12 mouse cellular contexts compared by ENCODE assay signal in the genomic region with DNA sequence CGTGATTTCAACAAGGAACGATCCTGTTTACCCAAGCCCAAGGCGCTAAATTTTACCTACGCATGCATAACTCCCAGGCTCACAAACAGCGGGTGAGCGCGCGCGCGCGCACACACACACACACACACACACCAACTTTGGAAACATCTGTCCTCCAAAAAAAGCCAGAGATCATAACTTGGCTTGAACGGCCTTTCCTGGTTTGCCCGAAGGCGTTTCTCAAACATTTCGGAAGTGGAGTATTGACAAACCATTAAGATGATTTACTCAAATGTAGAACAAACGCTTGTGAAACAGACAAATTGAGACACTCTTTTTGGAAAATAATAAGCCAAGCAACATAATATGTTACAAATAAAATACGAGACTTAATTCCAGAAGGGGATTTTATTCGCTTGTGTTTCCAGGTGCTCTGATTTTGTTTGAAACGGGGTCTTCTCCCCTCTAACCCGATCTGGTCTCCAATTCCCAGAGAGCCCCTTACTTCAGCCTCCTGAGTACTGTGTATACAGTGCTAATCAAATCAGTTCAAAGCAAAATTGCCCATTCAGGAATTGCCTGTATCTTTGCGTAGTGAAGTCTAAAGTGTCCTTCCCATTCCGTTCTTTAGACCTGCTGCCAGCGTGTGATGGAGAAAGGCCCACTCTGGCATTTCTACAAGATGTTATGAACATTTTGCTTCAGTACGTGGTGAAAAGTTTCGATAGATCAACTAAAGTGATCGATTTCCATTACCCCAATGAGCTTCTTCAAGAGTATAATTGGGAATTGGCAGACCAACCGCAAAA. TPM values are rescaled to one million over a fixed set of nuclear protein-coding genes. Genes with fewer than 3 reads are reported as not detected.
DNase-seq lines count a peak whose midpoint lies in the region; ATAC-seq lines count a peak whose summit lies in the region.
"Had no signal": no experiment of that assay in that cellular context is flagged by ENCODE, and none has a peak within 500 bp of the region (broad histone marks: within the 10 kb centered on the region; RNA-seq: fewer than 3 reads in every experiment).

No protein-coding gene starts in this region.

- H3K9me3 ChIP-seq in hindbrain, embryonic 11.5 days (ENCODE audit: control insufficient read depth, low read length): no peaks in the 10 kb centered on the region
- H3K9me3 ChIP-seq in midbrain, embryonic 15.5 days: no peaks in the 10 kb centered on the region

- H3K27me3 ChIP-seq in hindbrain, embryonic 11.5 days (ENCODE audit: control insufficient read depth, insufficient read depth, low read length): peaks cover 72% of the 10 kb centered on the region
- H3K27me3 ChIP-seq in midbrain, embryonic 15.5 days (replicated peaks): peaks cover 42% of the 10 kb centered on the region

- no peak for ATAC-seq in hindbrain, embryonic 11.5 days (ENCODE audit: low FRiP score)
- ATAC-seq in midbrain, embryonic 15.5 days (replicated peaks): no peak

- DNase-seq in ZHBTc4 (ENCODE audit: low read depth, low spot score): peak; percentile 33
- DNase-seq in embryo, embryonic 9.5 days (ENCODE audit: extremely low spot score): peak; percentile 38
- peak; percentile 57 for DNase-seq in hindbrain, embryonic 11.5 days (ENCODE audit: low spot score)
- no peak for DNase-seq in layer of hippocampus, postnatal 14 days (ENCODE audit: low spot score in 2 of 2)
- no peak for DNase-seq in spleen, postnatal 10 days (ENCODE audit: low spot score in 2 of 2)
- no peak for DNase-seq in right cerebral cortex, postnatal 4 days
- DNase-seq: adrenal gland, postnatal 25 days; lung, embryonic 14.5 days had no signal

- peak overlapping the region; percentile 41 for H3K4me3 ChIP-seq in hindbrain, embryonic 11.5 days (ENCODE audit: low read depth, low read length)
- peak overlapping the region; percentile 54 for H3K4me3 ChIP-seq in midbrain, embryonic 15.5 days
- H3K4me3 ChIP-seq: myocyte had no signal

- no peaks in the 10 kb centered on the region for H3K36me3 ChIP-seq in hindbrain, embryonic 11.5 days (ENCODE audit: control insufficient read depth, insufficient read depth, low read length)
- no peaks in the 10 kb centered on the region for H3K36me3 ChIP-seq in midbrain, embryonic 15.5 days (replicated peaks)

- WGBS in hindbrain, embryonic 11.5 days: 3% methylated on average over 27 of the region's 27 CpGs
- WGBS in midbrain, embryonic 15.5 days: 3% methylated on average over 27 of the region's 27 CpGs

- H3K4me2 ChIP-seq in hindbrain, embryonic 11.5 days (replicated peaks; ENCODE audit: low read depth, low read length): peak overlapping the region; percentile 69
- H3K4me2 ChIP-seq in midbrain, embryonic 15.5 days: peak overlapping the region; percentile 85

- H3K9ac ChIP-seq in hindbrain, embryonic 11.5 days (ENCODE audit: low read depth, low read length): peak overlapping the region; percentile 61; the same call in 1 of the 2 replicates
- peak overlapping the region; percentile 63 for H3K9ac ChIP-seq in midbrain, embryonic 15.5 days
- H3K9ac ChIP-seq: lung, embryonic 14.5 days had no signal

- H3K4me1 ChIP-seq in hindbrain, embryonic 11.5 days (replicated peaks; ENCODE audit: control insufficient read depth, insufficient read depth, low read length): peaks cover 15% of the 10 kb centered on the region
- H3K4me1 ChIP-seq in midbrain, embryonic 15.5 days: peaks cover 38% of the 10 kb centered on the region

- H3K27ac ChIP-seq in hindbrain, embryonic 11.5 days (ENCODE audit: low read depth, low read length): no peak overlapping the region
- H3K27ac ChIP-seq in midbrain, embryonic 15.5 days: peak overlapping the region; percentile 91

RNA-seq across cellular contexts. Expression of a gene that starts 2.4 kb away (rescaled TPM):
- 22.7 and 25.5 TPM in 2 replicates for polyA plus RNA-seq in hindbrain, embryonic 11.5 days (2014; fragmentation: Nextera tagmentation; extraction: Ambion mirVana)
- 62.8 and 72.5 TPM in 2 replicates for polyA plus RNA-seq in midbrain, embryonic 15.5 days (2015; fragmentation: Nextera tagmentation; extraction: Ambion mirVana)
- total RNA-seq in layer of hippocampus, postnatal 14 days (2021): 10 to 100 TPM; 79.7 to 92.5 TPM
- total RNA-seq: adrenal gland, postnatal 25 days had no signal
- polyA plus RNA-seq: myocyte; spleen, adult 2 months; urinary bladder, adult 2 months had no signal

Comparison
In these comparisons a context has a peak if more than half of its experiments do, and no peak if none do; other contexts are left out.
1. DNase-seq: peak in ZHBTc4 (single experiment), embryo, embryonic 9.5 days (single experiment) and hindbrain, embryonic 11.5 days (single experiment); none in layer of hippocampus, postnatal 14 days (0 of 2), spleen, postnatal 10 days (0 of 2) and right cerebral cortex, postnatal 4 days (single experiment).